Mouse (Mus musculus) right cerebral cortex, adult 18-20 months (tissue): ENCODE measurements around the gene Pus1.
"Not testable (repeated sequence)": the region's sequence is repeated elsewhere in the genome, so short reads cannot be mapped to it uniquely, and the experiment has no call there.

Experiments used
- DNase-seq: peaks from one replicate; pipeline ENCODE4 v3.0.0; 2022; ENCODE audit warnings: mixed read lengths

The Pus1 gene

GRCm38 (mm10) chr5:110780761-110781528, 486 bp upstream of the Pus1 start:
- DNase-seq = no peak

- no peak for DNase-seq
These were observed 1.0 kb downstream of the Pus1 start for GRCm38 (mm10) chr5:110779276-110779997.

GRCm38 (mm10) chr5:110778263-110778662, 2.2 kb downstream of the Pus1 start:
- DNase-seq = no peak

GRCm38 (mm10) chr5:110776141-110776540, 4.3 kb downstream of the Pus1 start:
- DNase-seq = no peak

GRCm38 (mm10) chr5:110774511-110774910, 5.9 kb downstream of the Pus1 start:
- DNase-seq = no peak

GRCm38 (mm10) chr5:110772945-110773344, 7.5 kb downstream of the Pus1 start:
- DNase-seq = not testable (repeated sequence)

GRCm38 (mm10) chr5:110770448-110771158, 9.9 kb downstream of the Pus1 start, which contains the start of gene Ep400:
Gene Ep400, minus strand, starts transcription at chr5:110770717.
- DNase-seq = peak; percentile 100

GRCm38 (mm10) chr5:110770031-110770445, 10.4 kb downstream of the Pus1 start:
- peak; percentile 48 for DNase-seq

- no peak for DNase-seq
These were observed 11.2 kb downstream of the Pus1 start for GRCm38 (mm10) chr5:110769272-110769671.

GRCm38 (mm10) chr5:110763890-110764289, 16.6 kb downstream of the Pus1 start:
- DNase-seq = no peak

GRCm38 (mm10) chr5:110745021-110745420, 35.4 kb downstream of the Pus1 start:
- DNase-seq = no peak

- no peak for DNase-seq
These were observed 40.8 kb downstream of the Pus1 start for GRCm38 (mm10) chr5:110739496-110740275.

GRCm38 (mm10) chr5:110735606-110736005, 44.9 kb downstream of the Pus1 start:
- DNase-seq = no peak

- no peak for DNase-seq
These were observed 47.1 kb downstream of the Pus1 start for GRCm38 (mm10) chr5:110733231-110733823.

GRCm38 (mm10) chr5:110731227-110731626, 49.2 kb downstream of the Pus1 start:
- no peak for DNase-seq

- DNase-seq = no peak
These were observed 52.6 kb downstream of the Pus1 start for GRCm38 (mm10) chr5:110727850-110728249.
